Mouse (Mus musculus) lung, adult 2 months (tissue): ENCODE measurements around the gene Nsrp1.

Experiments
- CTCF ChIP-seq: fragments of 200-500 bp; IDR thresholded peaks from 2 replicates; pipeline ENCODE4 v1.5.1; 2011; ENCODE audit warnings: mild to moderate bottlenecking, low read length, control low read depth; ENCODE audit not compliant: insufficient read depth
- POLR2A ChIP-seq: fragments of 200-500 bp; IDR thresholded peaks from 2 replicates; pipeline ENCODE4 v1.6.1; 2011; ENCODE audit warnings: low read depth, mild to moderate bottlenecking, control low read depth, low read length, borderline replicate concordance; ENCODE audit errors: extremely low read depth

DNA sequence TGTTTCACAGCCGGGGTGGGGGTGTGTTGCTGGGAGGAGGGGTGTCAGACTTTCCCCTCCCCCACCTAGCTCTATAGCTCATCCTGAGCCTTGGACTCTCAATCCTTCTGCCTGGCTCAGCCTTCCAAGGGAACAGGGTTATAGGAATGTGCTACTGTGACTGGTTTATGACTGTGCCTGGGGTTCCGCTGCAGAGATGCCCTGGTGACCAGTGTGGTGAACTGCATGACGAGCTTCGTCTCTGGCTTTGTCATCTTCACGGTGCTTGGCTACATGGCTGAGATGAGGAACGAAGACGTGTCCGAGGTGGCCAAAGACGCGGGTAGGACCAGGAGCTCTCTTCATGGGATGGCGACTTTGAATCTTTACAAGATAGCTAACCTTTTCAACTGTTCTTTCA lies 60.2 kb downstream of the Nsrp1 start:
- TF ChIP-seq CTCF (no peak), POLR2A (no peak)
